Mouse (Mus musculus) lung, postnatal 0 days (tissue): Measurements from ENCODE around the gene Ctsz. TPM values are rescaled to one million over a fixed set of nuclear protein-coding genes. Genes with fewer than 3 reads are reported as not detected.
A peak's percentile ranks its signal among the peaks of the same experiment; 100 is the strongest.

Experiments
- ATAC-seq: fragments of 200-750 bp; cut with Nextera tagmentation; 2 replicates; pipeline ENCODE4 v1.8.0; 2017; ENCODE audit warnings: moderate library complexity
- DNase-seq: peaks from one replicate; pipeline ENCODE4 v3.0.0-alpha.2; 2016; ENCODE audit warnings: low spot score
- H3K27ac ChIP-seq: fragments of 300-500 bp; sonication (generic); 2 replicates; pipeline ENCODE4 v1.5.1; 2014; ENCODE audit warnings: antibody characterized with exemption, mild to moderate bottlenecking, low read length, mixed read lengths
- H3K27me3 ChIP-seq: fragments of 300-500 bp; sonication (generic); replicated peaks from 2 replicates; pipeline ENCODE4 v1.6.1; 2014; ENCODE audit warnings: low read length, mixed read lengths; ENCODE audit not compliant: insufficient read depth
- H3K36me3 ChIP-seq: fragments of 300-500 bp; sonication (generic); 2 replicates; pipeline ENCODE4 v1.6.1; 2014; ENCODE audit warnings: low read length, mixed read lengths; ENCODE audit not compliant: insufficient read depth
- H3K4me1 ChIP-seq: fragments of 300-500 bp; sonication (generic); 2 replicates; pipeline ENCODE4 v1.6.1; 2014; ENCODE audit warnings: antibody characterized with exemption, low read depth, low read length, mixed read lengths; ENCODE audit not compliant: insufficient read depth
- H3K4me2 ChIP-seq: fragments of 300-500 bp; sonication (generic); replicated peaks from 2 replicates; pipeline ENCODE4 v1.6.1; 2014; ENCODE audit warnings: low read depth, mild to moderate bottlenecking, low read length, moderate library complexity, mixed read lengths
- H3K4me3 ChIP-seq: fragments of 300-500 bp; sonication (generic); 2 replicates; pipeline ENCODE4 v1.5.1; 2014; ENCODE audit warnings: low read depth, low read length
- H3K9ac ChIP-seq: fragments of 300-500 bp; sonication (generic); replicated peaks from 2 replicates; pipeline ENCODE4 v1.6.1; 2014; ENCODE audit warnings: low read depth, mild to moderate bottlenecking
- H3K9me3 ChIP-seq: fragments of 300-500 bp; sonication (generic); 2 replicates; pipeline ENCODE4 v1.6.1; 2016; ENCODE audit warnings: low read length, mixed read lengths
- CTCF ChIP-seq: IDR thresholded peaks from 2 replicates; pipeline ENCODE4 v1.5.1; 2016; ENCODE audit warnings: antibody characterized with exemption, mild to moderate bottlenecking
- EP300 ChIP-seq: IDR thresholded peaks from 2 replicates; pipeline ENCODE4 v1.6.1; 2016; ENCODE audit warnings: antibody characterized with exemption, mild to moderate bottlenecking, control low read depth
- WGBS: fragments of 180-500 bp; shearing (Covaris S2); extraction: QIAGEN DNeasy Blood & Tissue Kit; methylation state at CpG from one replicate; pipeline ENCODE4 v1.1.7; 2014; 5-methylcytosine and 5-hydroxymethylcytosine counted together
- polyA plus RNA-seq: library from polyadenylated mRNA; unstranded; fragments of >200 nt; fragmentation: Nextera tagmentation; extraction: Ambion mirVana; gene quantifications from 2 replicates; pipeline ENCODE4 v1.2.1, GENCODE M21; 2015

The Ctsz gene
- polyA plus RNA-seq, result 208 and 222 TPM in 2 replicates

- WGBS, result under 1% methylated on average over 32 of the region's 38 CpGs
- H3K4me3 ChIP-seq, result peak within 1 kb of the TSS; percentile 52
- no peaks in the 10 kb centered on the region for H3K9me3 ChIP-seq
- peak within 1 kb of the TSS; percentile 74 for H3K4me2 ChIP-seq
- H3K27me3 ChIP-seq, result no peaks in the 10 kb centered on the region
- peak; percentile 69 for DNase-seq
- H3K4me1 ChIP-seq, result peaks cover 20% of the 10 kb centered on the region
- H3K27ac ChIP-seq, result peak within 1 kb of the TSS; percentile 55
- no peaks in the 10 kb centered on the region for H3K36me3 ChIP-seq
- peak within 1 kb of the TSS; percentile 59 for H3K9ac ChIP-seq
- TF ChIP-seq EP300 (no peak), CTCF (no peak)
- ATAC-seq, result peak; percentile 63
Measured at GRCm38 (mm10) chr2:174438737-174439449, at the start of gene Ctsz. Gene Ctsz, minus strand, starts transcription at chr2:174439039.

GRCm38 (mm10) chr2:174487005-174487404 is 48.2 kb upstream of the Ctsz start:
- Histone ChIP-seq H3K4me1 (no peaks in the 10 kb centered on the region), H3K27me3 (no peaks in the 10 kb centered on the region), H3K36me3 (no peaks in the 10 kb centered on the region), H3K4me3 (no peak overlapping the region), H3K27ac (no peak overlapping the region), H3K4me2 (no peak overlapping the region), H3K9ac (no peak overlapping the region), H3K9me3 (no peaks in the 10 kb centered on the region)
- ATAC-seq (no peak), DNase-seq (no peak)
- TF ChIP-seq EP300, result no peak
- TF ChIP-seq CTCF, result no peak
- 63% methylated on average over 5 of the region's 5 CpGs for WGBS

- H3K27ac ChIP-seq, result no peak overlapping the region
- no peaks in the 10 kb centered on the region for H3K9me3 ChIP-seq
- no peaks in the 10 kb centered on the region; the same call in 1 of the 2 replicates for H3K4me1 ChIP-seq
- ATAC-seq (no peak), DNase-seq (no peak)
- no peak overlapping the region for H3K4me2 ChIP-seq
- no peaks in the 10 kb centered on the region for H3K27me3 ChIP-seq
- WGBS, result 55% methylated on average over 5 of the region's 5 CpGs
- H3K36me3 ChIP-seq, result no peaks in the 10 kb centered on the region
- H3K9ac ChIP-seq, result no peak overlapping the region
- no peak overlapping the region for H3K4me3 ChIP-seq
- TF ChIP-seq CTCF (no peak), EP300 (no peak)
Measured at GRCm38 (mm10) chr2:174478746-174479145, 39.9 kb upstream of the Ctsz start.

GRCm38 (mm10) chr2:174477543-174478319 is 38.9 kb upstream of the Ctsz start:
- H3K4me1 ChIP-seq, result no peaks in the 10 kb centered on the region; the same call in 1 of the 2 replicates
- H3K36me3 ChIP-seq, result no peaks in the 10 kb centered on the region
- no peak overlapping the region for H3K4me2 ChIP-seq
- H3K27ac ChIP-seq, result peak overlapping the region; percentile 64
- peak; percentile 72 for DNase-seq
- no peak overlapping the region for H3K4me3 ChIP-seq
- 35% methylated on average over 3 of the region's 3 CpGs for WGBS
- peak; percentile 22 for ATAC-seq
- no peak overlapping the region for H3K9ac ChIP-seq
- TF ChIP-seq EP300, result no peak
- TF ChIP-seq CTCF, result no peak
- H3K9me3 ChIP-seq, result no peaks in the 10 kb centered on the region
- H3K27me3 ChIP-seq, result no peaks in the 10 kb centered on the region

GRCm38 (mm10) chr2:174473550-174473927 is 34.7 kb upstream of the Ctsz start:
- Histone ChIP-seq H3K9ac (no peak overlapping the region), H3K27ac (no peak overlapping the region), H3K4me2 (peak overlapping the region; percentile 66), H3K9me3 (no peaks in the 10 kb centered on the region), H3K4me1 (peaks cover 6% of the 10 kb centered on the region; the same call in 1 of the 2 replicates), H3K4me3 (no peak overlapping the region), H3K36me3 (no peaks in the 10 kb centered on the region), H3K27me3 (no peaks in the 10 kb centered on the region)
- no peak for TF ChIP-seq EP300
- no peak for TF ChIP-seq CTCF
- ATAC-seq (no peak), DNase-seq (no peak)
- 67% methylated on average over 5 of the region's 5 CpGs for WGBS

GRCm38 (mm10) chr2:174472818-174473549 is 34.1 kb upstream of the Ctsz start, which contains the start of gene Prelid3b:
Gene Prelid3b, minus strand, starts transcription at chr2:174473081.
- under 1% methylated on average over 49 of the region's 53 CpGs for WGBS
- peak; percentile 99 for DNase-seq
- H3K9me3 ChIP-seq, result no peaks in the 10 kb centered on the region
- peak within 1 kb of the TSS; percentile 68 for H3K4me3 ChIP-seq
- ATAC-seq, result peak; percentile 98
- H3K9ac ChIP-seq, result peak within 1 kb of the TSS; percentile 79
- H3K4me1 ChIP-seq, result peaks cover 6% of the 10 kb centered on the region; the same call in 1 of the 2 replicates
- H3K4me2 ChIP-seq, result peak within 1 kb of the TSS; percentile 79
- peak within 1 kb of the TSS; percentile 88 for H3K27ac ChIP-seq
- TF ChIP-seq EP300, result no peak
- TF ChIP-seq CTCF, result no peak
- no peaks in the 10 kb centered on the region for H3K27me3 ChIP-seq
- H3K36me3 ChIP-seq, result no peaks in the 10 kb centered on the region
